Mouse (Mus musculus) heart, adult 2 months (tissue): ENCODE data around the gene Palld.

Source experiments
- CTCF ChIP-seq: fragments of 200-600 bp; IDR thresholded peaks from 2 replicates; pipeline ENCODE4 v1.8.1; 2022; ENCODE audit warnings: antibody characterized with exemption, mild to moderate bottlenecking, moderate library complexity
- EP300 ChIP-seq: fragments of 200-500 bp; IDR thresholded peaks from 2 replicates; pipeline ENCODE4 v1.6.1; 2011; ENCODE audit warnings: low read depth, low read length, control low read depth; ENCODE audit not compliant: insufficient read depth
- POLR2A ChIP-seq: fragments of 200-500 bp; IDR thresholded peaks from 2 replicates; pipeline ENCODE4 v1.6.1; 2011; ENCODE audit warnings: mild to moderate bottlenecking, low read depth, low read length, control low read depth; ENCODE audit not compliant: insufficient read depth

GRCm38 (mm10) chr8:61476160-61476559 lies 426.3 kb downstream of the Palld start:
- no peak for TF ChIP-seq CTCF
- no peak for TF ChIP-seq POLR2A
- no peak for TF ChIP-seq EP300
